Mouse (Mus musculus) G1E (cell line): ENCODE measurements at regions not wholly inside any gene's neighbourhood (a gene's known extent, or its start where the extent isn't known, plus 50 kb on each side); places are given as distances from the start of the nearest gene placed in this dataset.

Experiments used
- CTCF ChIP-seq: IDR thresholded peaks from 2 replicates; pipeline ENCODE4 v1.5.1; 2012; ENCODE audit warnings: low read depth, low read length, inconsistent platforms, mixed read lengths
- GATA1 ChIP-seq: IDR thresholded peaks from 2 replicates; pipeline ENCODE4 v1.6.1; 2012; ENCODE audit warnings: borderline replicate concordance, low read length, inconsistent platforms, mixed read lengths
- GATA2 ChIP-seq: IDR thresholded peaks from 2 replicates; pipeline ENCODE4 v1.6.1; 2012; ENCODE audit warnings: low read depth, low read length, inconsistent platforms, borderline replicate concordance
- POLR2AphosphoS5 ChIP-seq: IDR thresholded peaks from 2 replicates; pipeline ENCODE4 v1.6.1; 2012; ENCODE audit warnings: low read depth, low read length, inconsistent platforms; ENCODE audit not compliant: insufficient replicate concordance
- TAL1 ChIP-seq: conservative IDR thresholded peaks from 2 replicates; pipeline ENCODE4 v1.6.1; 2012; ENCODE audit warnings: low read depth, low read length, inconsistent platforms, mixed read lengths

GRCm38 (mm10) chr3:137783937-137784911 is 80.1 kb upstream of the H2afz start:
- TF ChIP-seq GATA2 (no peak), CTCF (no peak), POLR2AphosphoS5 (no peak), GATA1 (no peak), TAL1 (no peak)
